Mouse (Mus musculus) limb, embryonic 13.5 days (tissue): ENCODE data around the gene Ugt1a10. TPM values are rescaled to one million over a fixed set of nuclear protein-coding genes. Genes with fewer than 3 reads are reported as not detected.
"Not testable (repeated sequence)": the region's sequence is repeated elsewhere in the genome, so short reads cannot be mapped to it uniquely, and the experiment has no call there.

Experiments used
- ATAC-seq: fragments of 200-750 bp; cut with Nextera tagmentation; 2 replicates; pipeline ENCODE4 v1.8.0; 2017; ENCODE audit warnings: low read depth, moderate number of reproducible peaks, moderate TSS enrichment; ENCODE audit not compliant: low FRiP score
- H3K27ac ChIP-seq: fragments of 300-500 bp; sonication (generic); 2 replicates; pipeline ENCODE4 v1.5.1; 2015; ENCODE audit warnings: inconsistent platforms, mild to moderate bottlenecking, moderate library complexity
- H3K27me3 ChIP-seq: fragments of 300-500 bp; sonication (generic); 2 replicates; pipeline ENCODE4 v1.6.1; 2015; ENCODE audit warnings: mild to moderate bottlenecking, inconsistent platforms
- H3K36me3 ChIP-seq: fragments of 300-500 bp; sonication (generic); 2 replicates; pipeline ENCODE4 v1.6.1; 2015; ENCODE audit warnings: inconsistent platforms, mild to moderate bottlenecking, moderate library complexity
- H3K4me1 ChIP-seq: fragments of 300-500 bp; sonication (generic); 2 replicates; pipeline ENCODE4 v1.6.1; 2015; ENCODE audit warnings: inconsistent platforms
- H3K4me2 ChIP-seq: fragments of 300-500 bp; sonication (generic); replicated peaks from 2 replicates; pipeline ENCODE4 v1.6.1; 2015; ENCODE audit warnings: inconsistent platforms, mild to moderate bottlenecking, moderate library complexity
- H3K4me3 ChIP-seq: fragments of 300-500 bp; sonication (generic); 2 replicates; pipeline ENCODE4 v1.5.1; 2015; ENCODE audit warnings: moderate library complexity, mild to moderate bottlenecking, inconsistent platforms
- H3K9ac ChIP-seq: fragments of 300-500 bp; sonication (generic); 2 replicates; pipeline ENCODE4 v1.6.1; 2015; ENCODE audit warnings: mild to moderate bottlenecking, inconsistent platforms
- H3K9me3 ChIP-seq: fragments of 300-500 bp; sonication (generic); 2 replicates; pipeline ENCODE4 v1.6.1; 2016; ENCODE audit warnings: inconsistent platforms
- WGBS: fragments of 180-500 bp; shearing (Covaris S2); methylation state at CpG from one replicate; pipeline ENCODE4 v1.1.7; 2015; 5-methylcytosine and 5-hydroxymethylcytosine counted together
- polyA plus RNA-seq: library from polyadenylated mRNA; unstranded; fragments of >200 nt; fragmentation: Nextera tagmentation; extraction: Ambion mirVana; gene quantifications from 2 replicates; pipeline ENCODE4 v1.2.1, GENCODE M21; 2015

Gene Ugt1a10
- polyA plus RNA-seq, 1 experiment from 2014 or later: not detected

- H3K27ac ChIP-seq, H3K4me3 ChIP-seq, H3K36me3 ChIP-seq, H3K9ac ChIP-seq, ATAC-seq, H3K9me3 ChIP-seq, H3K27me3 ChIP-seq, H3K4me2 ChIP-seq: not testable (repeated sequence)
- peaks cover 11% of the 10 kb centered on the region; the same call in 1 of the 2 replicates for H3K4me1 ChIP-seq
- 81% methylated on average over 1 of the region's 1 CpGs for WGBS
Measured at GRCm38 (mm10) chr1:88130223-88130622, 75.0 kb downstream of the Ugt1a10 start.

GRCm38 (mm10) chr1:88133908-88134456, 78.8 kb downstream of the Ugt1a10 start:
- H3K9ac ChIP-seq: no peak overlapping the region
- no peak overlapping the region for H3K4me2 ChIP-seq
- no peaks in the 10 kb centered on the region for H3K36me3 ChIP-seq
- WGBS: 51% methylated on average over 3 of the region's 3 CpGs
- H3K4me1 ChIP-seq: peaks cover 11% of the 10 kb centered on the region; the same call in 1 of the 2 replicates
- no peak for ATAC-seq
- no peak overlapping the region for H3K4me3 ChIP-seq
- no peaks in the 10 kb centered on the region for H3K27me3 ChIP-seq
- H3K9me3 ChIP-seq: no peaks in the 10 kb centered on the region
- H3K27ac ChIP-seq: no peak overlapping the region

- not testable (repeated sequence) for ATAC-seq, H3K27ac ChIP-seq
- WGBS: 44% methylated on average over 5 of the region's 5 CpGs
Measured at GRCm38 (mm10) chr1:88134457-88135011, 79.3 kb downstream of the Ugt1a10 start, which contains the start of gene Ugt1a6a. Ugt1a6a (plus strand) TSS chr1:88134809.

GRCm38 (mm10) chr1:88135229-88135904, 80.2 kb downstream of the Ugt1a10 start:
- H3K27ac ChIP-seq: not testable (repeated sequence)

More at GRCm38 (mm10) chr1:88134457-88135011, 79.3 kb downstream of the Ugt1a10 start, which contains the start of gene Ugt1a6a:
- not testable (repeated sequence) for H3K36me3 ChIP-seq, H3K4me2 ChIP-seq, H3K9me3 ChIP-seq, H3K9ac ChIP-seq, H3K27me3 ChIP-seq, H3K4me3 ChIP-seq
- peaks cover 11% of the 10 kb centered on the region; the same call in 1 of the 2 replicates for H3K4me1 ChIP-seq

GRCm38 (mm10) chr1:88136646-88137045, 81.5 kb downstream of the Ugt1a10 start:
- no peak overlapping the region for H3K4me3 ChIP-seq
- peaks cover 11% of the 10 kb centered on the region; the same call in 1 of the 2 replicates for H3K4me1 ChIP-seq
- no peaks in the 10 kb centered on the region for H3K27me3 ChIP-seq
- ATAC-seq: no peak
- H3K9me3 ChIP-seq: no peaks in the 10 kb centered on the region
- H3K36me3 ChIP-seq: no peaks in the 10 kb centered on the region
- H3K9ac ChIP-seq: no peak overlapping the region
- H3K27ac ChIP-seq: no peak overlapping the region
- WGBS: 79% methylated on average over 2 of the region's 2 CpGs
- no peak overlapping the region for H3K4me2 ChIP-seq

More at GRCm38 (mm10) chr1:88135229-88135904, 80.2 kb downstream of the Ugt1a10 start:
- H3K27me3 ChIP-seq, H3K4me2 ChIP-seq, H3K4me3 ChIP-seq, H3K36me3 ChIP-seq, H3K9me3 ChIP-seq, H3K9ac ChIP-seq, ATAC-seq: not testable (repeated sequence)
- 89% methylated on average over 5 of the region's 6 CpGs for WGBS
- H3K4me1 ChIP-seq: peaks cover 11% of the 10 kb centered on the region; the same call in 1 of the 2 replicates

- Histone ChIP-seq H3K4me2 (no peak overlapping the region), H3K4me1 (peaks cover 11% of the 10 kb centered on the region; the same call in 1 of the 2 replicates), H3K9me3 (no peaks in the 10 kb centered on the region), H3K27ac (no peak overlapping the region), H3K27me3 (no peaks in the 10 kb centered on the region), H3K4me3 (no peak overlapping the region), H3K9ac (no peak overlapping the region), H3K36me3 (no peaks in the 10 kb centered on the region)
- no peak for ATAC-seq
- 80% methylated on average over 3 of the region's 3 CpGs for WGBS
Measured at GRCm38 (mm10) chr1:88137264-88137663, 82.1 kb downstream of the Ugt1a10 start.

GRCm38 (mm10) chr1:88138145-88138544, 83.0 kb downstream of the Ugt1a10 start:
- 85% methylated on average over 1 of the region's 1 CpGs for WGBS
- H3K4me3 ChIP-seq: no peak overlapping the region
- H3K4me1 ChIP-seq: peaks cover 11% of the 10 kb centered on the region; the same call in 1 of the 2 replicates
- no peak overlapping the region for H3K4me2 ChIP-seq
- no peak overlapping the region for H3K27ac ChIP-seq
- H3K9ac ChIP-seq: no peak overlapping the region
- H3K27me3 ChIP-seq: no peaks in the 10 kb centered on the region
- H3K9me3 ChIP-seq: no peaks in the 10 kb centered on the region
- no peaks in the 10 kb centered on the region for H3K36me3 ChIP-seq
- ATAC-seq: no peak

- H3K27ac ChIP-seq, H3K27me3 ChIP-seq, H3K4me2 ChIP-seq, H3K36me3 ChIP-seq, ATAC-seq, H3K9ac ChIP-seq, H3K4me1 ChIP-seq, H3K9me3 ChIP-seq, H3K4me3 ChIP-seq: not testable (repeated sequence)
- WGBS: 71% methylated on average over 1 of the region's 1 CpGs
Measured at GRCm38 (mm10) chr1:88140492-88140891, 85.3 kb downstream of the Ugt1a10 start.

- H3K4me3 ChIP-seq, ATAC-seq, H3K9me3 ChIP-seq, H3K36me3 ChIP-seq, H3K27ac ChIP-seq, H3K9ac ChIP-seq, H3K4me2 ChIP-seq, H3K4me1 ChIP-seq, H3K27me3 ChIP-seq: not testable (repeated sequence)
- 2% methylated on average over 5 of the region's 5 CpGs for WGBS
Measured at GRCm38 (mm10) chr1:88143966-88144675, 88.9 kb downstream of the Ugt1a10 start.

- not testable (repeated sequence) for H3K36me3 ChIP-seq, H3K4me3 ChIP-seq, H3K9ac ChIP-seq, H3K4me1 ChIP-seq, H3K27ac ChIP-seq, H3K27me3 ChIP-seq, H3K9me3 ChIP-seq, H3K4me2 ChIP-seq, ATAC-seq
- WGBS: 58% methylated on average over 2 of the region's 2 CpGs
Measured at GRCm38 (mm10) chr1:88145278-88145677, 90.1 kb downstream of the Ugt1a10 start.

GRCm38 (mm10) chr1:88150133-88150532, 94.9 kb downstream of the Ugt1a10 start:
- H3K27me3 ChIP-seq, H3K4me3 ChIP-seq, H3K4me2 ChIP-seq, H3K4me1 ChIP-seq, H3K9me3 ChIP-seq, ATAC-seq, H3K9ac ChIP-seq, H3K36me3 ChIP-seq, H3K27ac ChIP-seq: not testable (repeated sequence)
- 78% methylated on average over 2 of the region's 2 CpGs for WGBS

GRCm38 (mm10) chr1:88158430-88158829, 103.2 kb downstream of the Ugt1a10 start:
- no peaks in the 10 kb centered on the region for H3K27me3 ChIP-seq
- H3K9ac ChIP-seq: no peak overlapping the region
- ATAC-seq: no peak
- no peaks in the 10 kb centered on the region for H3K4me1 ChIP-seq
- no peaks in the 10 kb centered on the region for H3K9me3 ChIP-seq
- no peak overlapping the region for H3K4me2 ChIP-seq
- H3K27ac ChIP-seq: no peak overlapping the region
- H3K36me3 ChIP-seq: no peaks in the 10 kb centered on the region
- 84% methylated on average over 2 of the region's 2 CpGs for WGBS
- H3K4me3 ChIP-seq: no peak overlapping the region
